Mouse (Mus musculus) heart, postnatal 4 days (tissue): Measurements from ENCODE around the gene Pmpcb. TPM values are rescaled to one million over a fixed set of nuclear protein-coding genes. Genes with fewer than 3 reads are reported as not detected.
A peak's percentile ranks its signal among the peaks of the same experiment; 100 is the strongest.
"Not testable (repeated sequence)": the region's sequence is repeated elsewhere in the genome, so short reads cannot be mapped to it uniquely, and the experiment has no call there.

ENCODE experiments used
- DNase-seq: peaks from one replicate; pipeline ENCODE4 v3.0.0; 2021
- total RNA-seq, 2 experiments: library from RNA; stranded (reverse); gene quantifications; 2 replicates each; pipeline ENCODE4 v1.2.3; 2021

Pmpcb gene
- 100 to 1,000 TPM; 211 to 228 TPM for total RNA-seq

- DNase-seq: peak; percentile 91
Observed at GRCm38 (mm10) chr5:21736956-21737585, at the start of gene Pmpcb. Gene Pmpcb, plus strand, starts transcription at chr5:21737141.

DNA sequence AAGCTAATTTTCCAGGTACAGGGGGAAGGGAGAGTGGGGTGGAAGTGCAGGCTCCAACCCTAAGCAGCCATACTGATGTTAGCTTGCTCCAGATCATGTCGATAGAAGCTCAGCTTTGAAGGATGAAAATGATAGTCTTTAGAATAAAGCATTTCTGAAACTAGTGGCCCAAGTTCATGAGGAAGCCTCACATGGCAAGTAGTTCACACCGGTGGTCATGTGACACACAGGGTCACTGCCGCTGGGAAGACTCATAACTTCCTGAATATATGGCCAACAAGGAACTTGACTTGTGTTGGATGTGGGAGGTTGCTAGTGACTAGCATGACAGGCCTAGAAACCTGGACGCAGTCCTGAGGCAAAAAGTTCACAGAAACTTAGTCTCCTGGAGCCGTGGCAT lies 44.7 kb upstream of the Pmpcb start:
- DNase-seq: no peak

DNA sequence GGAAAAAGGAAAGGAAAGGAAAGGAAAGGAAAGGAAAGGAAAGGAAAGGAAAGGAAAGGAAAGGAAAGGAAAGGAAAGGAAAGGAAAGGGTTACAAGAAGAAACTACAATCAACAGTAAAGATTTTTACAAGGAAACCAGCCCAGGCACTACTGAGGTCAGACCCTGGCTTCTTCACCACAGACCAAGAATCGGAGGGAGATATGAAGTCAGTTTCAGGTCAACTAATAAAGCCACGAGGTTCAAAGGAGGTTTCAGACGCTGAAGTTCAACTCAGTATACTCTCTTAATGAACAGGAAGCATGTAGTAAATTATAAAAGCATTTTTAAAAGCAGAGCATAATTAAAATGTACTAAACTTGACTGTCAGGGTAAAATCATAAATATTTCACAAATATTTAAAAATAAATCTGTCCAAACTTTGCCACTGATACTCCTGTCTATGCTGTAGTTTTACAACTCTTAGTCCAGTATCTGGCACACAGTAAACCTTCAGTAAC lies 43.5 kb upstream of the Pmpcb start:
- DNase-seq: no peak

DNA sequence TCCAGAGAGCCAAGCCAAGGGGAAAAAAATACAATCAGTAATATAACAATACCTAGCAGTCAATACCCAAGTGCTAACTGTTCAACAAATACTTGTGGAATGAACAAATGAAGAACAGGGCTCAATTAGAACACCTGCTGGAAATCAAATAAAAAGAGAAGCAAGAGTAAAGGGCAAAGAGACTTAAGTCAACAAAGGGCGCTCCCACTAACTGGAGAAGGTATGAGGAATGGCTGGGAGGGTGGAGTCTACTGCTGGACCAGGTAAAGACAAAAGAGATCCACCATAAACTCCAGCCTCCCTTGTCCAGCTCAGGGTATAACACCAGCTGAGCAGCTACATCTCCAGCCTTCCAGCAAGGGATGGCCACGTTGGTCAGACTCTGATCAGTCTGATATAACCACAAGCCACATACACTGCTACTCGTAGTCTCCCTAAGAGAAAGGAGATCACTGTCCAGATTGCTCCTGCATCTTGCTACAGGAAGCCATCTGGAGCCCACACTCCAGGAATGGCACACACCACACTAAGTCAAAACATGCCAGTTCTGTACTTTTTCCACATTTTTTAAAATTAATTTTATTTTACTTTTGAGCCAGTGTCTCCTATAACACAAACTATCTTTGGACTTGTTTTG lies 42.0 kb upstream of the Pmpcb start:
- DNase-seq: no peak

DNA sequence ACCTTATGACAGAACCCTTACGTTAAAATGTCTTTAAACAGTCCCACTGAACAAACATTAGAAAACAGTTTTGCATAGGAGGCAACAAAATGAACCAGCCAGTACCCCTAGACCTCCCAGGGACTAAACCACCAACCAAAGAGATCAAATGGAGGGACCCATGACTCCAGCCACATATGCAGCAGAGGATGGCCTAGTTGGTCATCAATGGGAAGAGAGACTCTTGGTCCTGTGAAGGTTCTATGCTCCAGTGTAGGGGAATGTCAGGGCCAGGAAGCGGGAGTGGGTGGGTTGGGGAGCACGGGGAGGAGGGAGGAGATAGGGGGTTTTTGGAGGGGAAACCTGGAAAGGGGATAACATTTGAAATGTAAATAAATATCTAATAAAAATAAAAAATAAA lies 37.4 kb upstream of the Pmpcb start:
- not testable (repeated sequence) for DNase-seq

DNA sequence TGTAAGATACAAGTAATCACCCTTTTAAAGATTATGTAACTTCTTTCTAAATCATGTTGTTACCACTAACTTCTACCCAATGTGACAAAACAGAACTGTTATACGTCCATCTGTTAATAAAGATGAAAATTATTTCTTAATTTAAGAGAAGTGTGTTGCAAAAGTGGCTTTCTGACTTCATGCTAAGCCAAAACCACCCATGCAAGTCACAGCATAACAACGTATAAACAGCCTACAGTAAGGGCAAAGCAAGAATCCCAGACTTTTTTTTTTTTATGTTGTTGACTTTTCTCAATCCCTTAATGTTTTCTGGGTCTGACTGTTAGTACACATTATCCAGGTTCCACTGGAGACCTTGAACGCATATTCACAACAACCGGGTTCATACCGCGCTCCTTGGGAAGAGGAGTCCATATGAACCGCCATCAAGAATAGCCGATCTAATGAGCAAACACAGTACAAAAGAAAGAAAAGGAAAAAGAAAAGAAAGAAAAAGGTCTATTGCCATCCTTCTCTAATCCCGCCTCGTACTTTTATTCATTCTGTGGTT lies 36.6 kb upstream of the Pmpcb start:
- no peak for DNase-seq

GRCm38 (mm10) chr5:21700934-21701333 lies 36.0 kb upstream of the Pmpcb start:
- no peak for DNase-seq

- peak; percentile 100 for DNase-seq
Observed at GRCm38 (mm10) chr5:21701351-21702008, 35.5 kb upstream of the Pmpcb start, which contains the start of gene Napepld. Gene Napepld, minus strand, starts transcription at chr5:21701396.

- DNase-seq: no peak
Observed at GRCm38 (mm10) chr5:21702009-21702364, 35.0 kb upstream of the Pmpcb start.

DNA sequence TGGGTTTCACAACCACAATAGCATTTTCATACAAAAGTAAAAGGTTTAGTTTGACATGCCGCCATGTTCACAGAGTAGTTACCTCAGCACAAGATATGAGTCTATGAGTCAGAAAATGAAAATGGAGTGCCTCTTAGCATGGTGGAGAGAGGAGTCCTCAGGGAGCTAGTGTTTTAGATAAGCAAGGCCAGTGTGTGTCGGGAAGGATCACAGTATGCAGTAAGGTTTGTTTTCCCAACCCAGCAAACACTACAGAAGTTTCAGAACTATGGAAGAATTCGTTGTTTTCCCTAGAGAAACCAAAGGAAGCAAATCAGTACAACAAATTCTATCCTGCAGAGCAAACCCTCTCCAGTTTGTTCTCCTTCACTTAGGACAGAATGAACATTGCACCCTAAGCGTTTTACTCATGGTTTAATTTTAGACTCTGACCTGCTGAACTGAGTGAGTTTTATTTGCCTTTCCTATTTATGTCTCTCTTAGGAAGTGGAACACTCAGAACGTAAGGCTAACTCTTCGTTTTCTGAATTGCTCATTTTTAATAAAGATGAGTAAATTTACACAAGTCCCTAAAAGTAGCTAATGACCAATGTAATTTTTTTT lies 34.0 kb upstream of the Pmpcb start:
- DNase-seq: no peak

- DNase-seq: no peak
Observed at GRCm38 (mm10) chr5:21703708-21704107, 33.2 kb upstream of the Pmpcb start.

DNA sequence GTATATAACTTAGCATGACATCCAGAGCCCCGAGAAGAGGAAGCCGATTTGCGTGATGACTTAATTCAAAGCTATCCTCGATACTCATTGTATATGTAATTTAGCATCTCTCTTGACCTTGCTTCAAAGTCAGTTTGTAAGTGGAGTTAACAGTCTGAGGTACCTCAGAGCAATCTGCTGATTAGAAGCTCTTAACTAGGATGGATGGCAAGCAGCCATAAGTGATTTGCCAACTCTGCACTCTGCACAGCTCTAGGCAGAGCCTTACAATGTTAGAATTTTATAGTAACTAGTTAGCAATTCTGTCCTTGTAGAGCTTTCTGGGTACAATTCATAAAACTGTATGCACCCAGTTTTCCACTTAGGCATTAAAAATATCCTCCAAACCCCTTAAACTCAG lies 30.4 kb upstream of the Pmpcb start:
- no peak for DNase-seq

DNA sequence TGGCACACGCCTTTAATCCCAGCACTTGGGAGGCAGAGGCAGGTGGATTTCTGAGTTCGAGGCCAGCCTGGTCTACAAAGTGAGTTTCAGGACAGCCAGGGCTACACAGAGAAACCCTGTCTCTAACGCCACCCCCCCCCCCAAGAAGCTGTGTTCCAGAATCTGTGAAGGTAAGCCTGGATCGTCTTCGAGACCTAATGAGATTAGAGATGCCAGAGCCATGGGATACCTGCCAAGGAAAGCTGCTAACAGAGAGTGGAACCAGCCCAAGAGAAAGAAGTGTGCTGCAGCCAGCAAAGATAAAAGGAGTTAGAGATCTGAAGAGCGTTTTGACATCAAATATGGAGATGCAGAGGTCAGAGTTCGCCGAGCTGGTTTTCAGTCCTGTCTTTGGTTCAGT lies 28.9 kb upstream of the Pmpcb start:
- DNase-seq: not testable (repeated sequence)

- DNase-seq: no peak
Observed at GRCm38 (mm10) chr5:21712127-21712715, 24.7 kb upstream of the Pmpcb start.

DNA sequence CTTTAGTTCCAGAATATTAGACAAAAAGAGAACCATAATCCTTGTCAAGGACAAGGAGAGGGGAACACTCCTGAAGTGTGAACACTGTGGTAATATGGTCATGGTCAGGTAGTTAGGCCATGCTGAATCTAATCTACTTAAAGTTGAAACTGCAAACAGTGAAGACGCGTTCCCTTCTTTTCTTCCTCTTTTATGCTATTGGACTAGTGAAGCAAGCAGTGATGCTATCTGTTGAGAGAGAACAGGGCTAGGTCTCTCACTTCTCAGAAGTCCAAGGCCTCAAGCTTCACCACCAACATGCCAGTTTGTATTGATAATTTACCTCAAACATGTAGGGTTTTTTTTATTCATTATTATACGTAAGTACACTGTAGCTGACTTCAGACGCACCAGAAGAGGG lies 22.5 kb upstream of the Pmpcb start:
- DNase-seq: no peak

DNA sequence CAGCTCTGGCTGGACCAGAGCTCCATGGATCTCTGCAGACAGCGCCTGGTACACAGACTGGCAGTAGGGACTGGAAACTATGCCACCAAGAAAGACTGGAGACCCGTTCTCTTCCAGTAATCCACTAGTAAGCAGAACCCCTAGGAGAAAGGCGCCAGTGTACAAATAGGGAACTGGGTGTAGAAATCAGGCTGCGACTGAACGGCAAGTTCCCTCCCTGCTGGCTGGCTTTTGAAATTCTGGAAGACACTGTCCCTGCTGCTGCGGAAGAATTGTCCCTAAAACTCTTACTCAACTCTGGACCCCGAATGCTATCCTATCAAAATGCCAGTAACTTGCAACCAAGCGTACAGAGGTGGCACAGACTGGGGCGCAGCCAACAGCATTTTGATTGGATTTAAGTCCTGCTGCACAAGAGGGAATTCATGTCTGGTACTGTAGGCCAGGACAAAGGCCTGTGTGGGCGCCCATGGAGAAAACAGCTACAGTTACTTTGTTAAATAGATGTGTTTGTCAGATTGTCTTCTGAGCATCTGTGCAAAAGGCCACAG lies 19.7 kb upstream of the Pmpcb start:
- DNase-seq: no peak

- no peak for DNase-seq
Observed at GRCm38 (mm10) chr5:21718546-21718945, 18.4 kb upstream of the Pmpcb start.

DNA sequence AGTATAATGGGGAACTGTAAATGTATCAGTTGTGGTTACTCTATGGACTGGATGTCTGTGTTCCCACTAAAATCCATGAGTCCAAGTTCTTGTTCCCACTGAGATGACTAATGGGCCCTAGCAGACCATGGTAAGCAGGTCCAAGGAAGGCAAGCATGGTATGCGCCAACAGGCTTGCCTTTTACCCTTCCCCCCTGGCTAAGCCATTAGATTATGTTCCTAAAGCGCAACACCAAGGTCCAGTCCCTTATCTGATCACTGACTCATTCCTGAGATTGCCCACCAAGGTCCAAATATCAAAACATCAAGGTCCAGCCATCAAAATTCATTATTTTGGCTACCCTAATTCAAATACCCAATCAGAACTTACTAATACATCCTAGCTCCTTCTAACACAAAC lies 17.7 kb upstream of the Pmpcb start:
- DNase-seq: no peak

DNA sequence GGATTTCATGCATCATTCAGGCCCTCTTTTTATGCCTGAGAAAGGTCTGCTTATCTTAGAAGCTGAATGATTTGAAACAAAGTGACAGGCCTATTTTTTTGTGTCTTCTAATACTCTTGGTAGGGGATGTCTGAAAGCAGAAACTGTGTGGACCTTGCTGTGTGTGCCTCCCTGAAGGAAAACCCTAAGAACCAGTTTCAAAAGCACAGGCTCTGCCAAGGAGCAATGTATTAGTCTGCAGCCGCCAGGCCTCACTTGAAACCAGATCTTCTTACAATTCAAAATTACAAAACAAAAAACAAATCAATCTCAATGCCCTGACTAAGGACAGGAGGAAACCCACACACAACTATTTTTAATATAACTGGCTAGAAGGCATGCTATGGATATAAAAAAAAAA lies 12.5 kb upstream of the Pmpcb start:
- DNase-seq: no peak

DNA sequence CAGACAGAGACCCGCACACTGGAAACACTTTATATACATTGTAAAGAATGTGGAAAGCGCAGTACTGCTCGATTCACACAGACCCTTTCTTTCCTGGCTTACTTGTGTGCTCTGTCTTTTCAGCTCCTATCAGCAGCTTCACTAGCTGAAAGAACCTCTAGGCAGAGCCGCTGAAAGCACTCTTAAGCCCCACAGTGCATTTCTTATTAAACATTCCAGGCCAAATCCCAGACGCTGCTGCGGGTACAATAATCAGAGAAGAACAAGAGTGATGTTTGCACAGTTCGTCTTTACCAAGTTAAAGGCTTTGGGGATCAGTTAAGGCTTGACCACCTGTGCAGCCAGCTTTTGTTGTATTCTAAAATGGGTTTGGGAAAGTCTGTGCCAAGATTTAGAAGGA lies 12.1 kb upstream of the Pmpcb start:
- no peak for DNase-seq

DNA sequence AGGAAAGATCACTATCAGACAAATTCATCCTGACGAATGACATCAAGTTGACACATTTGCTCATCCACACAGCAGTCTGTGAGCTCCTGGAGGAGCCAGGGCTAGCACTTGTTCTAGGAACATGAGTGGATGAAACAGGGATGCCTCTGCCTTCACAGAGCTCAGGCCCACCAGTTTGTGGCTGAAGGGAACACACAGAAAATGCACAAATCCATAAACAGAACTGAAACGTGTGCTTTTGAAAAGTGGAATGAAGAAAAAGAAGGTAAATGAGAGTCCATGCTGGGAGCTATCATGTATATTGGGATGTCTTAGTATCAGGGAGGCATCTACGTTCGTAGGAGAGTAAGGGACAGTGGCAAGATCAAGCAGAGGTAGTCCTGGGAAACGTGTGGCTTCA lies 7.8 kb upstream of the Pmpcb start:
- DNase-seq: no peak

DNA sequence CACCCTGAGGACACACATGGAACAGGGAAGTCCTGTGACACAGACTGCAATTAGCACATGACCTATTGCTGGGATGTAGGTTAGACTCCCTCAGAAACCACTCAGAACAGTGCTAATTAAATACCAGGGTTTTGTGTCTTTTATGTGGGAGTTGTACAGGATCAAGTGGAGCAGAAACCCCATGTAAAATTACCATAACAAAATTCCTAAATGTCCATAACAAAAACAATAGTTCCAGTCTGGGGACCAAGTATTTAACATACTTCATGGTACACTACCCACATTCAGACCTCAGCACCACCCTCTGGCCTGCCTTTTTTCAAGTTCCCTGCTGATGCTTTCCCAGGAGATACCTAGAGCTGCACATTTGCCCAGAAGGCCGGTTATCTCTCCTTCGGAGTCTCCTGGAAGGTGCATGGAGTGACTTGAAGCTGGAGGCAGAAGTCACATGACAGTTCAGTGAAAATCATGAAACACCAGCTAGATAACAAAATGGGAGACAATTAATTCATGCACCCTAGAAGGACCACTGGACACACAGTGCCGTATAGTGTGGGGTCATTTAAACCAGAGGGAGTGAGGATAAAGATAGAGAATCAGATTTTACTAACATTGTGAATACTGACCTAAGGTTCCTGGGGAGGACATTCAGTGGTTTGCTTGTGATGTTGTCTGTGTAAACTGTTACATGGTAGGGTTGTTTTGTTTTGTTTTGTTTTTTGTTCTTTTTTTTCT lies 4.6 kb upstream of the Pmpcb start:
- no peak for DNase-seq
